Mouse (Mus musculus): ENCODE measurements around the gene Ino80d.
"Not testable (repeated sequence)": the region's sequence is repeated elsewhere in the genome, so short reads cannot be mapped to it uniquely, and the experiment has no call there.

The Ino80d gene

GRCm38 (mm10) chr1:63114136-63114781 is at the start of gene Ino80d:
Gene Ino80d (minus strand): TSS chr1:63114667.
- peak; percentile 50 for DNase-seq (ENCODE audit: extremely low read depth, low read depth, low spot score)

GRCm38 (mm10) chr1:63140231-63140630 is 25.8 kb upstream of the Ino80d start:
- no peak for DNase-seq (ENCODE audit: extremely low read depth, low read depth, low spot score)

GRCm38 (mm10) chr1:63138586-63138985 is 24.1 kb upstream of the Ino80d start:
- DNase-seq (ENCODE audit: extremely low read depth, low read depth, low spot score): not testable (repeated sequence)

- DNase-seq (ENCODE audit: extremely low read depth, low read depth, low spot score): no peak
Observed at GRCm38 (mm10) chr1:63137971-63138370, 23.5 kb upstream of the Ino80d start.

- DNase-seq (ENCODE audit: extremely low read depth, low read depth, low spot score): no peak
Observed at GRCm38 (mm10) chr1:63134530-63134929, 20.1 kb upstream of the Ino80d start.

- DNase-seq (ENCODE audit: extremely low read depth, low read depth, low spot score): no peak
Observed at GRCm38 (mm10) chr1:63131766-63132165, 17.3 kb upstream of the Ino80d start.

- DNase-seq (ENCODE audit: extremely low read depth, low read depth, low spot score): no peak
Observed at GRCm38 (mm10) chr1:63130883-63131282, 16.4 kb upstream of the Ino80d start.

- DNase-seq (ENCODE audit: extremely low read depth, low read depth, low spot score): no peak
Observed at GRCm38 (mm10) chr1:63129857-63130690, 15.6 kb upstream of the Ino80d start.

- DNase-seq (ENCODE audit: extremely low read depth, low read depth, low spot score): no peak
Observed at GRCm38 (mm10) chr1:63129273-63129672, 14.8 kb upstream of the Ino80d start.

- DNase-seq (ENCODE audit: extremely low read depth, low read depth, low spot score): no peak
Observed at GRCm38 (mm10) chr1:63126206-63126605, 11.7 kb upstream of the Ino80d start.

GRCm38 (mm10) chr1:63123823-63124450 is 9.5 kb upstream of the Ino80d start:
- DNase-seq (ENCODE audit: extremely low read depth, low read depth, low spot score): no peak

- DNase-seq (ENCODE audit: extremely low read depth, low read depth, low spot score): no peak
Observed at GRCm38 (mm10) chr1:63122005-63122404, 7.5 kb upstream of the Ino80d start.

GRCm38 (mm10) chr1:63120382-63120781 is 5.9 kb upstream of the Ino80d start:
- no peak for DNase-seq (ENCODE audit: extremely low read depth, low read depth, low spot score)

GRCm38 (mm10) chr1:63119675-63120074 is 5.2 kb upstream of the Ino80d start:
- DNase-seq (ENCODE audit: extremely low read depth, low read depth, low spot score): no peak

- DNase-seq (ENCODE audit: extremely low read depth, low read depth, low spot score): no peak
Observed at GRCm38 (mm10) chr1:63115540-63115939, 1.1 kb upstream of the Ino80d start.

GRCm38 (mm10) chr1:63115096-63115495 is 629 bp upstream of the Ino80d start:
- no peak for DNase-seq (ENCODE audit: extremely low read depth, low read depth, low spot score)

GRCm38 (mm10) chr1:63113274-63114135 is 962 bp downstream of the Ino80d start:
- DNase-seq (ENCODE audit: extremely low read depth, low read depth, low spot score): no peak

- DNase-seq (ENCODE audit: extremely low read depth, low read depth, low spot score): no peak
Observed at GRCm38 (mm10) chr1:63112865-63113261, 1.6 kb downstream of the Ino80d start.

- no peak for DNase-seq (ENCODE audit: extremely low read depth, low read depth, low spot score)
Observed at GRCm38 (mm10) chr1:63112151-63112864, 2.2 kb downstream of the Ino80d start.

GRCm38 (mm10) chr1:63110536-63111285 is 3.8 kb downstream of the Ino80d start:
- no peak for DNase-seq (ENCODE audit: extremely low read depth, low read depth, low spot score)

All from fat pad, adult 2 months (tissue).